Mouse (Mus musculus) liver, embryonic 14.5 days (tissue): ENCODE measurements around the gene Psmd3. TPM values are rescaled to one million over a fixed set of nuclear protein-coding genes. Genes with fewer than 3 reads are reported as not detected.

Experiments used
- ATAC-seq: fragments of 200-750 bp; cut with Nextera tagmentation; 2 replicates; pipeline ENCODE4 v1.8.0; 2017; ENCODE audit warnings: moderate number of reproducible peaks, mild to moderate bottlenecking, moderate library complexity; ENCODE audit not compliant: insufficient read depth
- DNase-seq, 3 experiments: peaks; one replicate each; pipeline ENCODE4 v3.0.0-alpha.2; 2012 to 2013; ENCODE audit warnings: low read depth in 3 of 3, low spot score in 3 of 3
- H3K27ac ChIP-seq: fragments of 300-500 bp; sonication (generic); 2 replicates; pipeline ENCODE4 v1.5.1; 2014; ENCODE audit warnings: moderate library complexity, mild to moderate bottlenecking, control low read depth, inconsistent platforms
- H3K27me3 ChIP-seq: fragments of 300-500 bp; sonication (generic); 2 replicates; pipeline ENCODE4 v1.6.1; 2014; ENCODE audit warnings: mild to moderate bottlenecking, low read length, moderate library complexity; ENCODE audit not compliant: control insufficient read depth, insufficient read depth
- H3K36me3 ChIP-seq: fragments of 300-500 bp; sonication (generic); replicated peaks from 2 replicates; pipeline ENCODE4 v1.6.1; 2014; ENCODE audit warnings: low read depth; ENCODE audit not compliant: control insufficient read depth, insufficient read depth
- H3K4me1 ChIP-seq, 2 experiments: fragments of 200-500 bp in 1 of 2; fragments of 300-500 bp in 1 of 2; sonication (generic) in 1 of 2; replicated peaks; 2 replicates each; pipeline ENCODE4 v1.6.1; 2012 to 2014; ENCODE audit warnings: antibody characterized with exemption in 1 of 2, inconsistent platforms in 1 of 2, low read length in 1 of 2; ENCODE audit not compliant: control insufficient read depth in 2 of 2, insufficient read depth in 2 of 2
- H3K4me2 ChIP-seq: fragments of 300-500 bp; sonication (generic); 2 replicates; pipeline ENCODE4 v1.6.1; 2014; ENCODE audit warnings: low read depth, mild to moderate bottlenecking, control low read depth, moderate library complexity
- H3K4me3 ChIP-seq, 2 experiments: fragments of 200-500 bp in 1 of 2; fragments of 300-500 bp in 1 of 2; sonication (generic) in 1 of 2; 2 replicates each; pipeline ENCODE4 v1.5.1; 2012 to 2014; ENCODE audit warnings: low read depth in 2 of 2, low read length in 2 of 2, mild to moderate bottlenecking in 2 of 2, control low read depth in 1 of 2, inconsistent platforms in 1 of 2, moderate library complexity in 1 of 2; ENCODE audit not compliant: insufficient read depth in 1 of 2
- H3K9ac ChIP-seq: fragments of 300-500 bp; sonication (generic); replicated peaks from 2 replicates; pipeline ENCODE4 v1.6.1; 2014; ENCODE audit warnings: mild to moderate bottlenecking, control low read depth, moderate library complexity
- H3K9me3 ChIP-seq: fragments of 300-500 bp; sonication (generic); 2 replicates; pipeline ENCODE4 v1.6.1; 2016; ENCODE audit warnings: low read length, mixed read lengths; ENCODE audit not compliant: control insufficient read depth
- CTCF ChIP-seq: IDR thresholded peaks from 2 replicates; pipeline ENCODE4 v1.5.1; 2016; ENCODE audit warnings: antibody characterized with exemption, low read depth, control low read depth
- EP300 ChIP-seq: IDR thresholded peaks from 2 replicates; pipeline ENCODE4 v1.6.1; 2016; ENCODE audit warnings: antibody characterized with exemption, low read depth
- WGBS: fragments of 180-500 bp; shearing (Covaris S2); extraction: QIAGEN DNeasy Blood & Tissue Kit; methylation state at CpG from one replicate; pipeline ENCODE4 v1.1.7; 2014; ENCODE audit not compliant: insufficient replicate concordance; 5-methylcytosine and 5-hydroxymethylcytosine counted together
- polyA plus RNA-seq, 2 experiments: library from polyadenylated mRNA; depleted of rRNA in 1 of 2; stranded (reverse) in 1 of 2; unstranded in 1 of 2; fragments of >200 nt; fragmentation: Nextera tagmentation in 1 of 2; extraction: Ambion mirVana in 1 of 2; gene quantifications; 2 replicates each; pipeline versions ENCODE4 v1.2.1 to v1.2.3; 2012 to 2014

Gene Psmd3
- polyA plus RNA-seq, 2 experiments, result 55.3 to 75.7 TPM

DNA sequence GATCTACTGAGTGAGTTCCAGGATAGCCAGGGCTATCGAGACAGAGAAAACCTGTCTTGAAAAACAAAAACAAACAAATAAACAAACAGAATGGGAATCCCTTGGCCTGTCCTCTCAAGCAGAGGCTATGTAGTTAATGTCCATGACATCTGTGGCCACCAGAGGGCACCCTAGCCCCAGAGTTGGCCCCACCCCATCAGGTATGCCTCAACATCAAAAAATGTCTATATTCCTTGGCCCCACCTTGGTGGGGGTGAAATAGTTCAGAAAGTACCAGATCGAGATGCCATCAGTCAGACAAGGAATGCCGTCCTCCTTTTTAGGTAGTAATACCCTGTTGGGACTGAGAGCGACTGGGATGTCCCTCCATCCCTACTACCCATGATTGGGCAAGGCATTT is 17.6 kb downstream of the Psmd3 start:
- TF ChIP-seq CTCF (peak; percentile 95), EP300 (no peak)
- Histone ChIP-seq H3K4me1 (no peaks in the 10 kb centered on the region), H3K4me2 (no peak overlapping the region), H3K4me3 (no peak overlapping the region), H3K36me3 (peaks cover 8% of the 10 kb centered on the region), H3K27ac (no peak overlapping the region), H3K9ac (no peak overlapping the region), H3K9me3 (no peaks in the 10 kb centered on the region), H3K27me3 (no peaks in the 10 kb centered on the region)
- DNase-seq (peak; percentile 35 to 50 (median 37)), ATAC-seq (peak; percentile 61; the same call in 1 of the 2 replicates)
- 22% methylated on average over 4 of the region's 4 CpGs for WGBS

DNA sequence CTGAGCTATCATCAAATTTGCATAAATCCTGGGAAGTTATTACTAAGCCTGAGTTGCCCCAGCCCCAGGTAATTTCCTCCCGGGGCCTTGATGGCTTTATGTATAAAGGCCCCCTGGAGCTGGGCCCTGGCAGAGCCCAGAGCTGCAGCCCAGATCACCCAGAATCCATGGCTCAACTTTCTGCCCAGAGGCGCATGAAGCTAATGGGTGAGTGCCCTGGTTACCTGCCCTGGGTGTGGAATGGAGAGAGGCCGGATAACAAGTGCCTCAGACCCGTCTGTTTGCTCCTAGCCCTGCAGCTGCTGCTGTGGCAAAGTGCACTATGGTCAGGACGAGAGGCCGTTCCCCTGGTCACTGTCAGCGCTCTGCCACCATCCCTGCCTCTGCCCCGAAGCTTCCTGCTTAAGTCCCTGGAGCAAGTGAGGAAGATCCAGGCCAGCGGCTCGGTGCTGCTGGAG is 18.9 kb downstream of the Psmd3 start, which contains the start of gene Csf3:
Csf3 (plus strand) TSS at position 51 of the 458 bp plus-strand sequence.
- no peak within 1 kb of the TSS for H3K4me2 ChIP-seq
- no peak within 1 kb of the TSS for H3K9ac ChIP-seq
- H3K9me3 ChIP-seq, result no peaks in the 10 kb centered on the region
- 63% methylated on average over 10 of the region's 10 CpGs for WGBS
- H3K36me3 ChIP-seq, result no peaks in the 10 kb centered on the region; the same call in none of the 2 replicates
- H3K4me1 ChIP-seq, result no peaks in the 10 kb centered on the region
- no peaks in the 10 kb centered on the region for H3K27me3 ChIP-seq
- ATAC-seq, result no peak
- no peak within 1 kb of the TSS for H3K27ac ChIP-seq
- no peak within 1 kb of the TSS for H3K4me3 ChIP-seq
- no peak for TF ChIP-seq CTCF
- no peak for TF ChIP-seq EP300
- no peak for DNase-seq

DNA sequence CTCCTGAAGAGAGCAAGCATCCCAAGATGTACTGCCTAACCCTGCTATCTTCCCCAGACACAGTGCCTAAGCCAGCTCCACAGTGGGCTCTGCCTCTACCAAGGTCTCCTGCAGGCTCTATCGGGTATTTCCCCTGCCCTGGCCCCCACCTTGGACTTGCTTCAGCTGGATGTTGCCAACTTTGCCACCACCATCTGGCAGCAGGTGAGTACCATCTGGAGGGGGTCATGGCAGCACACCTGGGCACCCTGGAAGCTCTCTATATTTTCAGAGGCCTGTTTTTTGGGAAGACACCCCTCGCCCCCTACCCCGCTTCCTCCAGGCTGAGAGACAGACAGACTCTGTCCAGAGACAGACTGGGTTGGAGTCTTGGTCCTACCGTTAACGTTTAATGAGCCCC is 20.0 kb downstream of the Psmd3 start:
- peaks cover 3% of the 10 kb centered on the region for H3K36me3 ChIP-seq
- H3K4me3 ChIP-seq, result no peak overlapping the region
- no peak overlapping the region for H3K27ac ChIP-seq
- ATAC-seq (no peak), DNase-seq (no peak)
- H3K4me2 ChIP-seq, result no peak overlapping the region
- no peaks in the 10 kb centered on the region for H3K4me1 ChIP-seq
- no peaks in the 10 kb centered on the region for H3K9me3 ChIP-seq
- TF ChIP-seq CTCF, result no peak
- no peak for TF ChIP-seq EP300
- H3K27me3 ChIP-seq, result no peaks in the 10 kb centered on the region
- no peak overlapping the region for H3K9ac ChIP-seq
- WGBS, result 55% methylated on average over 5 of the region's 5 CpGs

DNA sequence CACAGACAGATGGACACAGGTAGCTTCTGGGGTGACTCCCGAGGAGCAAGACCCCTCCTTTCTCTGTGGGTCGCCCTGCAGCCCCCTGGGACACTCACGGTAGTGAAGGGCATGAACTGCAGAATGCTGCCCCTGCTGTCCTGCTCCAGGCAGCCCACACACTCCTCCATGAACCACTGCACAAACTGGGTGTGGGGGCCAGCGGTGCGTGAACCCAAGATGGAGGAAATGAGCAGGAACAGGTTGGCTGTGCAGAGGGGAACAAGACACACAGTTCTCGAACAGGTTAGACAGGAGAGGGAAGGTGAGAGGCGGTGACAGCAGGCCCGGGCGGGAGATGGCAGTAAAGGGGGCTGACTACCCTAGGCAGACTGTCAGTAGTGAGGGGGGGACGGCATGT is 22.7 kb downstream of the Psmd3 start:
- H3K36me3 ChIP-seq, result peaks cover 13% of the 10 kb centered on the region
- peaks cover 0 to 4% of the 10 kb centered on the region in 2 experiments; a peak in 3 of 4 replicates for H3K4me1 ChIP-seq
- no peak overlapping the region for H3K4me2 ChIP-seq
- TF ChIP-seq EP300 (no peak), CTCF (no peak)
- no peak for DNase-seq
- H3K4me3 ChIP-seq, result no peak overlapping the region
- no peaks in the 10 kb centered on the region for H3K27me3 ChIP-seq
- ATAC-seq, result no peak
- no peak overlapping the region for H3K27ac ChIP-seq
- no peak overlapping the region for H3K9ac ChIP-seq
- no peaks in the 10 kb centered on the region for H3K9me3 ChIP-seq
- WGBS, result 84% methylated on average over 10 of the region's 10 CpGs

DNA sequence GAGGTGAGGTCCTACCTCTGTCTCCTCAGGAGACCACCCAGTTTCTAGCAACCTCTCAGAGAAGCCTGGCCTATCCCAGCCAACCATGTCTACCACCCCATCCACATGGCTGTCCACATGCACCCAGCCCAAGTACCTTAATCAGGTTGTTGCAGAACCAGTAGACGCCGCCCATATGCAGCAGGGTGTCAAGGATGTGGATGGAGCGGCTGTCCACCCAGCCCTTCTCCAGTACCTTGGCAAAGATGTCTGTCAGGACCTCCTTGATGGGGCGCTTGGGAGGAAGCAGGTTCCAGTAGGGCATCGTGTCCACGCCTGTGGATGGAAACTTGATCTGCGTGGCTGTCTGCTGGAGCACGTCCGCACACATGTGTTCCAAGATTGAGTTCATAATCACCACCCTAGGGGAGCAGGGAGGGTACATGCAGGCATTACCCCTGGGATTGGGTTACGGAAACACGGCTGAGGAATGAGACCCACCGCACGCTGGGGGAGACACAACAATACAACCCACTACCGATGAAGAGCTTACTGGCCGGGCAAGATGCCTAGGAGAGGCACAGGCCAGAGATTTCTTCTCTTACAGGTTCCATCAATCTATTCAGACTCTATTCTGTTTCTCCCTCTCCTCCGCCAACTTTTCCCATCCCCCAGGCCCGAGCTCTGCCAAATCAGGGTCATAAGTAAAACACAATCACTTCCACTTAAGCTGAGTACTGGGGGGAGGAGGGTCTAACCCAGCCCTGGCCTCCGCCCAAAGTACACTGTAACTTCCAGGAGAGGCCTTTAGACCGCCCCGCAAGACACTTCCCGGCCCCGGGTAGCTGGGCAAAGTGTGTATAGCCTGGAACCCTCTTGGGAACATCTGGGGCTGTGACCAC is 25.3 kb downstream of the Psmd3 start:
- Histone ChIP-seq H3K9ac (no peak overlapping the region), H3K27ac (no peak overlapping the region), H3K4me3 (no peak overlapping the region), H3K9me3 (no peaks in the 10 kb centered on the region), H3K36me3 (peaks cover 16% of the 10 kb centered on the region), H3K4me2 (no peak overlapping the region), H3K4me1 (peaks cover 0 to 6% of the 10 kb centered on the region in 2 experiments; a peak in 3 of 4 replicates), H3K27me3 (no peaks in the 10 kb centered on the region)
- TF ChIP-seq EP300 (no peak), CTCF (no peak)
- no peak for DNase-seq
- no peak for ATAC-seq
- 85% methylated on average over 22 of the region's 22 CpGs for WGBS
